Mouse (Mus musculus) midbrain, postnatal 0 days (tissue): ENCODE results near the gene Scnm1. TPM values are rescaled to one million over a fixed set of nuclear protein-coding genes. Genes with fewer than 3 reads are reported as not detected.
A peak's percentile ranks its signal among the peaks of the same experiment; 100 is the strongest.

Experiments used
- ATAC-seq: fragments of 200-750 bp; cut with Nextera tagmentation; 2 replicates; pipeline ENCODE4 v1.8.0; 2017; ENCODE audit warnings: moderate number of reproducible peaks, mild to moderate bottlenecking, moderate TSS enrichment, moderate library complexity; ENCODE audit not compliant: low FRiP score
- DNase-seq: peaks from one replicate; pipeline ENCODE4 v3.0.0-alpha.2; 2015; ENCODE audit warnings: low spot score
- H3K27ac ChIP-seq: fragments of 300-500 bp; sonication (generic); 2 replicates; pipeline ENCODE4 v1.5.1; 2014; ENCODE audit warnings: low read depth, mild to moderate bottlenecking, low read length, mixed read lengths
- H3K27me3 ChIP-seq: fragments of 300-500 bp; sonication (generic); 2 replicates; pipeline ENCODE4 v1.6.1; 2014; ENCODE audit warnings: low read length, control low read depth, mixed read lengths; ENCODE audit not compliant: insufficient read depth
- H3K36me3 ChIP-seq: fragments of 300-500 bp; sonication (generic); 2 replicates; pipeline ENCODE4 v1.6.1; 2014; ENCODE audit warnings: low read length, control low read depth, mixed read lengths; ENCODE audit not compliant: insufficient read depth
- H3K4me1 ChIP-seq: fragments of 300-500 bp; sonication (generic); 2 replicates; pipeline ENCODE4 v1.6.1; 2014; ENCODE audit warnings: mild to moderate bottlenecking, control low read depth, antibody characterized with exemption, low read length, mixed read lengths; ENCODE audit not compliant: insufficient read depth
- H3K4me2 ChIP-seq: fragments of 300-500 bp; sonication (generic); 2 replicates; pipeline ENCODE4 v1.6.1; 2014; ENCODE audit warnings: low read depth, mild to moderate bottlenecking, low read length, mixed read lengths; ENCODE audit not compliant: poor library complexity, severe bottlenecking
- H3K4me3 ChIP-seq: fragments of 300-500 bp; sonication (generic); 2 replicates; pipeline ENCODE4 v1.5.1; 2014; ENCODE audit warnings: low read depth, mild to moderate bottlenecking, low read length, moderate library complexity
- H3K9ac ChIP-seq: fragments of 300-500 bp; sonication (generic); replicated peaks from 2 replicates; pipeline ENCODE4 v1.6.1; 2014; ENCODE audit warnings: mild to moderate bottlenecking, low read length, moderate library complexity, mixed read lengths; ENCODE audit not compliant: poor library complexity, severe bottlenecking
- H3K9me3 ChIP-seq: fragments of 300-500 bp; sonication (generic); 2 replicates; pipeline ENCODE4 v1.6.1; 2016; ENCODE audit warnings: low read length, control low read depth
- CTCF ChIP-seq: IDR thresholded peaks from 2 replicates; pipeline ENCODE4 v1.5.1; 2016; ENCODE audit warnings: antibody characterized with exemption, mild to moderate bottlenecking
- WGBS: fragments of 180-500 bp; shearing (Covaris S2); extraction: QIAGEN DNeasy Blood & Tissue Kit; methylation state at CpG from one replicate; pipeline ENCODE4 v1.1.7; 2014; 5-methylcytosine and 5-hydroxymethylcytosine counted together
- microRNA-seq: library from miRNA; unstranded; fragments of <30 nt; microRNA quantifications from one replicate; pipeline ENCODE4, GENCODE M21; 2016; ENCODE audit warnings: borderline number of aligned reads
- polyA plus RNA-seq: library from polyadenylated mRNA; unstranded; fragments of >200 nt; fragmentation: Nextera tagmentation; extraction: Ambion mirVana; gene quantifications from 2 replicates; pipeline ENCODE4 v1.2.1, GENCODE M21; 2015
- total RNA-seq: library from RNA; depleted of rRNA; stranded (reverse); fragments of >200 nt; gene quantifications from 2 replicates; pipeline ENCODE4 v1.2.3, GENCODE M21; 2014; rRNA removed

Gene Scnm1
- total and polyA plus RNA-seq, 2 experiments from 2014 or later: 47.6 to 69.6 TPM

GRCm38 (mm10) chr3:95105121-95105520, 28.7 kb downstream of the Scnm1 start:
- no peaks in the 10 kb centered on the region for H3K36me3 ChIP-seq
- no peak for ATAC-seq
- no peak overlapping the region for H3K27ac ChIP-seq
- 71% methylated on average over 4 of the region's 4 CpGs for WGBS
- no peaks in the 10 kb centered on the region for H3K27me3 ChIP-seq
- peak overlapping the region; percentile 93 for H3K9ac ChIP-seq
- H3K4me3 ChIP-seq: peak overlapping the region; percentile 92
- H3K4me2 ChIP-seq: peak overlapping the region; percentile 81
- TF ChIP-seq CTCF: no peak
- no peaks in the 10 kb centered on the region for H3K9me3 ChIP-seq
- H3K4me1 ChIP-seq: peaks cover 7% of the 10 kb centered on the region; the same call in 1 of the 2 replicates
- DNase-seq: no peak

GRCm38 (mm10) chr3:95100854-95101253, 33.0 kb downstream of the Scnm1 start:
- DNase-seq (no peak), ATAC-seq (no peak)
- no peak overlapping the region for H3K4me2 ChIP-seq
- peaks cover 7% of the 10 kb centered on the region; the same call in 1 of the 2 replicates for H3K4me1 ChIP-seq
- 27% methylated on average over 2 of the region's 2 CpGs for WGBS
- H3K36me3 ChIP-seq: no peaks in the 10 kb centered on the region
- no peaks in the 10 kb centered on the region for H3K9me3 ChIP-seq
- H3K9ac ChIP-seq: no peak overlapping the region
- no peak for TF ChIP-seq CTCF
- H3K27ac ChIP-seq: no peak overlapping the region
- no peaks in the 10 kb centered on the region for H3K27me3 ChIP-seq
- no peak overlapping the region for H3K4me3 ChIP-seq

GRCm38 (mm10) chr3:95088071-95088470, 45.7 kb downstream of the Scnm1 start:
- DNase-seq (no peak), ATAC-seq (no peak)
- Histone ChIP-seq H3K27ac (no peak overlapping the region), H3K4me2 (no peak overlapping the region), H3K4me1 (no peaks in the 10 kb centered on the region), H3K27me3 (no peaks in the 10 kb centered on the region), H3K36me3 (no peaks in the 10 kb centered on the region), H3K9me3 (no peaks in the 10 kb centered on the region), H3K9ac (no peak overlapping the region), H3K4me3 (no peak overlapping the region)
- 97% methylated on average over 1 of the region's 1 CpGs for WGBS
- TF ChIP-seq CTCF: no peak

Small RNAs within 50 kb of the gene (microRNA-seq; reads per million reads assigned to microRNA genes)
- gene Mir8099-1: not detected

Other genes starting within 250 kb of the Scnm1 start
- 270 and 309 TPM in 2 replicates for gene Psmb4, start 247.1 kb downstream of the Scnm1 start, total RNA-seq
- 358 and 362 TPM in 2 replicates for gene Psmb4, start 247.1 kb downstream of the Scnm1 start, polyA plus RNA-seq
- 17.7 and 19.8 TPM in 2 replicates for gene Selenbp1, start 201.0 kb downstream of the Scnm1 start, total RNA-seq
- gene Selenbp1, start 201.0 kb downstream of the Scnm1 start, polyA plus RNA-seq: 11.7 and 13.7 TPM in 2 replicates
- gene Rfx5, start 179.9 kb downstream of the Scnm1 start, total RNA-seq: 17.5 and 25.1 TPM in 2 replicates
- gene Rfx5, start 179.9 kb downstream of the Scnm1 start, polyA plus RNA-seq: 6.0 and 6.9 TPM in 2 replicates
- 55.0 and 60.7 TPM in 2 replicates for gene Pi4kb, start 159.3 kb downstream of the Scnm1 start, total RNA-seq
- gene Pi4kb, start 159.3 kb downstream of the Scnm1 start, polyA plus RNA-seq: 21.0 and 24.3 TPM in 2 replicates
- gene Zfp687, start 118.6 kb downstream of the Scnm1 start, total RNA-seq: 25.7 and 30.0 TPM in 2 replicates
- 13.3 and 15.6 TPM in 2 replicates for gene Zfp687, start 118.6 kb downstream of the Scnm1 start, polyA plus RNA-seq
- 179 and 200 TPM in 2 replicates for gene Psmd4, start 91.4 kb downstream of the Scnm1 start, total RNA-seq
- gene Psmd4, start 91.4 kb downstream of the Scnm1 start, polyA plus RNA-seq: 262 and 267 TPM in 2 replicates
- gene Pip5k1a, start 27.1 kb downstream of the Scnm1 start, total RNA-seq: 20.1 and 21.6 TPM in 2 replicates
- gene Pip5k1a, start 27.1 kb downstream of the Scnm1 start, polyA plus RNA-seq: 12.9 and 13.3 TPM in 2 replicates
- gene Vps72, start 23.0 kb downstream of the Scnm1 start, total RNA-seq: 69.6 and 84.7 TPM in 2 replicates
- 131 and 136 TPM in 2 replicates for gene Vps72, start 23.0 kb downstream of the Scnm1 start, polyA plus RNA-seq
- gene Tmod4, start 9.5 kb downstream of the Scnm1 start, total RNA-seq: not detected in 2 replicates
- 0.41 and 0.49 TPM in 2 replicates for gene Tmod4, start 9.5 kb downstream of the Scnm1 start, polyA plus RNA-seq
- 35.3 and 42.2 TPM in 2 replicates for gene Lysmd1, start 77 bp upstream of the Scnm1 start, total RNA-seq
- gene Lysmd1, start 77 bp upstream of the Scnm1 start, polyA plus RNA-seq: 50.9 and 51.9 TPM in 2 replicates
- gene Tnfaip8l2, start 8.3 kb upstream of the Scnm1 start, total RNA-seq: 0.93 and 1.2 TPM in 2 replicates
- gene Tnfaip8l2, start 8.3 kb upstream of the Scnm1 start, polyA plus RNA-seq: 2.2 and 2.8 TPM in 2 replicates
- gene Sema6c, start 26.4 kb upstream of the Scnm1 start, total RNA-seq: 126 and 148 TPM in 2 replicates
- gene Sema6c, start 26.4 kb upstream of the Scnm1 start, polyA plus RNA-seq: 17.1 and 18.4 TPM in 2 replicates
- gene Gabpb2, start 83.9 kb upstream of the Scnm1 start, total RNA-seq: 6.5 and 7.6 TPM in 2 replicates
- gene Gabpb2, start 83.9 kb upstream of the Scnm1 start, polyA plus RNA-seq: 1.5 and 1.6 TPM in 2 replicates
- 35.0 and 54.7 TPM in 2 replicates for gene Cdc42se1, start 94.7 kb upstream of the Scnm1 start, total RNA-seq
- gene Cdc42se1, start 94.7 kb upstream of the Scnm1 start, polyA plus RNA-seq: 40.9 and 41.4 TPM in 2 replicates
- 301 and 367 TPM in 2 replicates for gene Mllt11, start 98.2 kb upstream of the Scnm1 start, total RNA-seq
- gene Mllt11, start 98.2 kb upstream of the Scnm1 start, polyA plus RNA-seq: 738 and 774 TPM in 2 replicates
- gene Gm128, start 107.6 kb upstream of the Scnm1 start, total RNA-seq: 0.24 and 0.49 TPM in 2 replicates
- 0.19 and 0.27 TPM in 2 replicates for gene Gm128, start 107.6 kb upstream of the Scnm1 start, polyA plus RNA-seq
- gene Bnipl, start 117.2 kb upstream of the Scnm1 start, total RNA-seq: not detected in 2 replicates
- not detected in 2 replicates for gene Bnipl, start 117.2 kb upstream of the Scnm1 start, polyA plus RNA-seq
- 36.5 and 37.1 TPM in 2 replicates for gene Mindy1, start 147.3 kb upstream of the Scnm1 start, total RNA-seq
- 34.8 and 36.5 TPM in 2 replicates for gene Mindy1, start 147.3 kb upstream of the Scnm1 start, polyA plus RNA-seq
- gene Prune1, start 148.1 kb upstream of the Scnm1 start, total RNA-seq: 78.9 and 93.8 TPM in 2 replicates
- 77.3 and 84.0 TPM in 2 replicates for gene Prune1, start 148.1 kb upstream of the Scnm1 start, polyA plus RNA-seq
- 0.27 TPM in 1 of 2 replicates, not detected in the other for gene Anxa9, start 173.2 kb upstream of the Scnm1 start, total RNA-seq
- gene Anxa9, start 173.2 kb upstream of the Scnm1 start, polyA plus RNA-seq: 0.32 TPM in 2 replicates
- 58.5 and 62.7 TPM in 2 replicates for gene Cers2, start 180.8 kb upstream of the Scnm1 start, total RNA-seq
- gene Cers2, start 180.8 kb upstream of the Scnm1 start, polyA plus RNA-seq: 82.5 and 83.9 TPM in 2 replicates
- gene Setdb1, start 223.2 kb upstream of the Scnm1 start, total RNA-seq: 44.4 and 46.2 TPM in 2 replicates
- 27.4 and 28.4 TPM in 2 replicates for gene Setdb1, start 223.2 kb upstream of the Scnm1 start, polyA plus RNA-seq